Mouse (Mus musculus) cerebellum, adult 11 months (tissue): ENCODE measurements around the gene Zfp362.
A peak's percentile ranks its signal among the peaks of the same experiment; 100 is the strongest.

Experiments used
- DNase-seq: peaks from one replicate; pipeline ENCODE4 v3.0.0; 2022

Zfp362 gene

GRCm38 (mm10) chr4:128796788-128797187 is 9.1 kb downstream of the Zfp362 start:
- DNase-seq = no peak

GRCm38 (mm10) chr4:128795596-128795995 is 10.2 kb downstream of the Zfp362 start:
- no peak for DNase-seq

GRCm38 (mm10) chr4:128794198-128794597 is 11.6 kb downstream of the Zfp362 start:
- DNase-seq = no peak

GRCm38 (mm10) chr4:128793710-128794109 is 12.1 kb downstream of the Zfp362 start:
- DNase-seq = no peak

GRCm38 (mm10) chr4:128789646-128790045 is 16.2 kb downstream of the Zfp362 start:
- no peak for DNase-seq

- no peak for DNase-seq
Observed at GRCm38 (mm10) chr4:128788108-128788507, 17.7 kb downstream of the Zfp362 start.

- DNase-seq = no peak
Observed at GRCm38 (mm10) chr4:128787023-128787939, 18.6 kb downstream of the Zfp362 start.

- DNase-seq = no peak
Observed at GRCm38 (mm10) chr4:128785921-128786654, 19.8 kb downstream of the Zfp362 start.

GRCm38 (mm10) chr4:128784950-128785631 is 20.8 kb downstream of the Zfp362 start:
- DNase-seq = no peak

- DNase-seq = no peak
Observed at GRCm38 (mm10) chr4:128782645-128783044, 23.2 kb downstream of the Zfp362 start.

GRCm38 (mm10) chr4:128782037-128782436 is 23.8 kb downstream of the Zfp362 start:
- DNase-seq = no peak

GRCm38 (mm10) chr4:128777593-128777992 is 28.3 kb downstream of the Zfp362 start:
- DNase-seq = no peak

GRCm38 (mm10) chr4:128776568-128777289 is 29.1 kb downstream of the Zfp362 start:
- DNase-seq = peak; percentile 76

GRCm38 (mm10) chr4:128774467-128774866 is 31.4 kb downstream of the Zfp362 start:
- peak; percentile 58 for DNase-seq

- DNase-seq = no peak
Observed at GRCm38 (mm10) chr4:128773820-128774219, 32.0 kb downstream of the Zfp362 start.

GRCm38 (mm10) chr4:128770698-128771097 is 35.1 kb downstream of the Zfp362 start:
- DNase-seq = no peak

- DNase-seq = no peak
Observed at GRCm38 (mm10) chr4:128769569-128770355, 36.1 kb downstream of the Zfp362 start.

GRCm38 (mm10) chr4:128768120-128768519 is 37.7 kb downstream of the Zfp362 start:
- no peak for DNase-seq

GRCm38 (mm10) chr4:128766929-128767328 is 38.9 kb downstream of the Zfp362 start:
- DNase-seq = no peak

- DNase-seq = no peak
Observed at GRCm38 (mm10) chr4:128760029-128760428, 45.8 kb downstream of the Zfp362 start.

- no peak for DNase-seq
Observed at GRCm38 (mm10) chr4:128759214-128759613, 46.6 kb downstream of the Zfp362 start.

GRCm38 (mm10) chr4:128755900-128756299 is 49.9 kb downstream of the Zfp362 start:
- DNase-seq = no peak
